Comparison of ENCODE assay signal across 8 mouse cellular contexts in genomic region chr16:94724747-94725211, GRCm38 (mm10).
DNase-seq lines count a peak whose midpoint lies in the region; ATAC-seq and TF ChIP-seq lines count a peak whose summit lies in the region.

No protein-coding gene starts in this region.

- peak overlapping the region; percentile 60 for H3K9ac ChIP-seq in forebrain, embryonic 11.5 days (ENCODE audit: low read length)
- H3K9ac ChIP-seq in intestine, embryonic 16.5 days (ENCODE audit: low read depth, low read length), result peak overlapping the region; percentile 58
- H3K9ac ChIP-seq in liver, embryonic 11.5 days (ENCODE audit: low read depth, low read length), result peak overlapping the region; percentile 35; the same call in 1 of the 2 replicates
- H3K9ac ChIP-seq in neural tube, embryonic 11.5 days (ENCODE audit: low read length), result peak overlapping the region; percentile 35

- H3K4me2 ChIP-seq in forebrain, embryonic 11.5 days (ENCODE audit: low read depth, low read length, severe bottlenecking), result peak overlapping the region; percentile 88
- peak overlapping the region; percentile 88 for H3K4me2 ChIP-seq in intestine, embryonic 16.5 days (ENCODE audit: low read depth, low read length)
- peak overlapping the region; percentile 83 for H3K4me2 ChIP-seq in liver, embryonic 11.5 days
- H3K4me2 ChIP-seq in neural tube, embryonic 11.5 days (ENCODE audit: low read depth), result peak overlapping the region; percentile 89

- peaks cover 17% of the 10 kb centered on the region for H3K36me3 ChIP-seq in heart, embryonic 10.5 days
- no peaks in the 10 kb centered on the region for H3K36me3 ChIP-seq in forebrain, embryonic 11.5 days (ENCODE audit: control insufficient read depth, insufficient read depth, low read length)
- H3K36me3 ChIP-seq in intestine, embryonic 16.5 days (ENCODE audit: control insufficient read depth, insufficient read depth, low read length), result no peaks in the 10 kb centered on the region
- H3K36me3 ChIP-seq in liver, embryonic 11.5 days (ENCODE audit: control insufficient read depth, insufficient read depth, low read length), result no peaks in the 10 kb centered on the region
- H3K36me3 ChIP-seq in neural tube, embryonic 11.5 days (ENCODE audit: control insufficient read depth, insufficient read depth, low read length), result no peaks in the 10 kb centered on the region

- no peak for DNase-seq in heart, embryonic 10.5 days (ENCODE audit: low spot score)
- DNase-seq in heart, adult 8-10 months (ENCODE audit: low spot score), result no peak
- peak; percentile 61 for DNase-seq in forebrain, embryonic 11.5 days (ENCODE audit: low spot score)
- DNase-seq in liver, embryonic 11.5 days (ENCODE audit: low spot score), result no peak
- DNase-seq in neural tube, embryonic 11.5 days (ENCODE audit: low spot score), result peak; percentile 28
- no peak for DNase-seq in adipocyte (ENCODE audit: low spot score)

- H3K27ac ChIP-seq in heart, embryonic 10.5 days, result peak overlapping the region; percentile 86
- peak overlapping the region; percentile 2; the same call in 1 of the 2 replicates for H3K27ac ChIP-seq in bone marrow macrophage, adult 2 months (ENCODE audit: insufficient read depth, low read depth, low read length)
- no peak overlapping the region for H3K27ac ChIP-seq in forebrain, embryonic 11.5 days (ENCODE audit: low read depth, low read length)
- H3K27ac ChIP-seq in intestine, embryonic 16.5 days (ENCODE audit: low read length), result no peak overlapping the region; the same call in 1 of the 2 replicates
- no peak overlapping the region for H3K27ac ChIP-seq in liver, embryonic 11.5 days (ENCODE audit: low read depth, low read length)
- H3K27ac ChIP-seq in neural tube, embryonic 11.5 days (ENCODE audit: low read depth, low read length), result peak overlapping the region; percentile 49; the same call in 1 of the 2 replicates

- no peaks in the 10 kb centered on the region for H3K9me3 ChIP-seq in heart, embryonic 10.5 days
- no peaks in the 10 kb centered on the region for H3K9me3 ChIP-seq in forebrain, embryonic 11.5 days (ENCODE audit: control insufficient read depth, low read length)
- no peaks in the 10 kb centered on the region for H3K9me3 ChIP-seq in intestine, embryonic 16.5 days (ENCODE audit: control insufficient read depth, low read length)
- H3K9me3 ChIP-seq in liver, embryonic 11.5 days (ENCODE audit: control insufficient read depth, low read length), result no peaks in the 10 kb centered on the region
- H3K9me3 ChIP-seq in neural tube, embryonic 11.5 days (ENCODE audit: control insufficient read depth, low read length), result no peaks in the 10 kb centered on the region

- H3K27me3 ChIP-seq in heart, embryonic 10.5 days (ENCODE audit: insufficient read depth, poor library complexity, severe bottlenecking), result no peaks in the 10 kb centered on the region
- H3K27me3 ChIP-seq in forebrain, embryonic 11.5 days (ENCODE audit: control insufficient read depth, insufficient read depth, low read length), result no peaks in the 10 kb centered on the region
- H3K27me3 ChIP-seq in intestine, embryonic 16.5 days (replicated peaks; ENCODE audit: control insufficient read depth, insufficient read depth, low read length), result 0 out of 2 replicates have a peak, but pooled peaks cover 3% of the 10 kb centered on the region
- peaks cover 7% of the 10 kb centered on the region; the same call in 1 of the 2 replicates for H3K27me3 ChIP-seq in liver, embryonic 11.5 days (replicated peaks; ENCODE audit: control insufficient read depth, insufficient read depth, low read length)
- no peaks in the 10 kb centered on the region for H3K27me3 ChIP-seq in neural tube, embryonic 11.5 days (ENCODE audit: control insufficient read depth, insufficient read depth, low read length)

- TF ChIP-seq POLR2A in bone marrow macrophage, adult 2 months (IDR thresholded peaks at IDR 0.05; ENCODE audit: borderline replicate concordance, low read depth, low read length), result no peak

- WGBS in heart, embryonic 10.5 days, result 5% methylated on average over 18 of the region's 18 CpGs
- 1% methylated on average over 18 of the region's 18 CpGs for WGBS in forebrain, embryonic 11.5 days
- WGBS in intestine, embryonic 16.5 days, result under 1% methylated on average over 18 of the region's 18 CpGs
- 9% methylated on average over 18 of the region's 18 CpGs for WGBS in liver, embryonic 11.5 days
- 3% methylated on average over 18 of the region's 18 CpGs for WGBS in neural tube, embryonic 11.5 days

- TF ChIP-seq CTCF in bone marrow macrophage, adult 2 months (IDR thresholded peaks at IDR 0.05; ENCODE audit: low read depth, low read length), result no peak

- ATAC-seq in forebrain, embryonic 11.5 days (replicated peaks; ENCODE audit: low FRiP score), result peak; percentile 8; the same call in 1 of the 2 replicates
- peak; percentile 42 for ATAC-seq in intestine, embryonic 16.5 days
- ATAC-seq in liver, embryonic 11.5 days (replicated peaks; ENCODE audit: low FRiP score), result no peak; the same call in 1 of the 2 replicates
- ATAC-seq in neural tube, embryonic 11.5 days (ENCODE audit: insufficient read depth, low FRiP score, low TSS enrichment), result peak; percentile 29

- H3K4me1 ChIP-seq in heart, embryonic 10.5 days, result peaks cover 27% of the 10 kb centered on the region
- H3K4me1 ChIP-seq in bone marrow macrophage, adult 2 months (ENCODE audit: control insufficient read depth, insufficient read depth, low read length), result peaks cover 5% of the 10 kb centered on the region; the same call in 1 of the 2 replicates
- H3K4me1 ChIP-seq in forebrain, embryonic 11.5 days (replicated peaks; ENCODE audit: control insufficient read depth, insufficient read depth, low read length), result no peaks in the 10 kb centered on the region
- peaks cover 5% of the 10 kb centered on the region for H3K4me1 ChIP-seq in intestine, embryonic 16.5 days (ENCODE audit: control insufficient read depth, insufficient read depth, low read length)
- peaks cover 2% of the 10 kb centered on the region; the same call in 1 of the 2 replicates for H3K4me1 ChIP-seq in liver, embryonic 11.5 days (replicated peaks; ENCODE audit: control insufficient read depth, insufficient read depth, low read length)
- H3K4me1 ChIP-seq in neural tube, embryonic 11.5 days (ENCODE audit: control insufficient read depth, insufficient read depth, low read length), result no peaks in the 10 kb centered on the region

- H3K4me3 ChIP-seq in heart, embryonic 10.5 days, result peak overlapping the region; percentile 63
- peak overlapping the region; percentile 66 for H3K4me3 ChIP-seq in bone marrow macrophage, adult 2 months (ENCODE audit: insufficient read depth, low read length)
- peak overlapping the region; percentile 41 for H3K4me3 ChIP-seq in forebrain, embryonic 11.5 days (ENCODE audit: low read depth, low read length)
- peak overlapping the region; percentile 54 for H3K4me3 ChIP-seq in intestine, embryonic 16.5 days (ENCODE audit: low read length)
- peak overlapping the region; percentile 52 for H3K4me3 ChIP-seq in liver, embryonic 11.5 days (ENCODE audit: low read depth, low read length)
- peak overlapping the region; percentile 40 for H3K4me3 ChIP-seq in neural tube, embryonic 11.5 days (ENCODE audit: low read depth, low read length)

Comparison
In these comparisons a context has a peak if more than half of its experiments do, and no peak if none do; other contexts are left out.
1. DNase-seq: peak in forebrain, embryonic 11.5 days (single experiment) and neural tube, embryonic 11.5 days (single experiment); none in heart, embryonic 10.5 days (single experiment), heart, adult 8-10 months (single experiment), liver, embryonic 11.5 days (single experiment) and adipocyte (single experiment).
2. H3K27ac ChIP-seq: peak in heart, embryonic 10.5 days (single experiment), bone marrow macrophage, adult 2 months (single experiment) and neural tube, embryonic 11.5 days (single experiment); none in forebrain, embryonic 11.5 days (single experiment), intestine, embryonic 16.5 days (single experiment) and liver, embryonic 11.5 days (single experiment).
3. Peak in every context shown above with its lines, with median percentiles within 50 percentile points of each other: H3K4me3 ChIP-seq, H3K4me2 ChIP-seq and H3K9ac ChIP-seq.